Mouse (Mus musculus) lung, embryonic 14.5 days (tissue): ENCODE results near the gene Pbx4. TPM values are rescaled to one million over a fixed set of nuclear protein-coding genes. Genes with fewer than 3 reads are reported as not detected.

ENCODE experiments used
- ATAC-seq: fragments of 200-750 bp; cut with Nextera tagmentation; 2 replicates; pipeline ENCODE4 v1.8.0; 2017; ENCODE audit warnings: mild to moderate bottlenecking, moderate TSS enrichment, moderate library complexity; ENCODE audit not compliant: insufficient read depth
- DNase-seq: peaks from one replicate; pipeline ENCODE4 v3.0.0-alpha.2; 2015
- H3K27ac ChIP-seq: fragments of 300-500 bp; sonication (generic); 2 replicates; pipeline ENCODE4 v1.5.1; 2014; ENCODE audit warnings: low read depth, mild to moderate bottlenecking, moderate library complexity
- H3K27me3 ChIP-seq: fragments of 300-500 bp; sonication (generic); 2 replicates; pipeline ENCODE4 v1.6.1; 2014; ENCODE audit warnings: low read length, control low read depth; ENCODE audit not compliant: insufficient read depth
- H3K36me3 ChIP-seq: fragments of 300-500 bp; sonication (generic); 2 replicates; pipeline ENCODE4 v1.6.1; 2014; ENCODE audit warnings: control low read depth; ENCODE audit not compliant: insufficient read depth
- H3K4me1 ChIP-seq: fragments of 300-500 bp; sonication (generic); 2 replicates; pipeline ENCODE4 v1.6.1; 2014; ENCODE audit warnings: antibody characterized with exemption, control low read depth; ENCODE audit not compliant: insufficient read depth
- H3K4me2 ChIP-seq: fragments of 300-500 bp; sonication (generic); 2 replicates; pipeline ENCODE4 v1.6.1; 2014; ENCODE audit warnings: mild to moderate bottlenecking
- H3K4me3 ChIP-seq: fragments of 300-500 bp; sonication (generic); 2 replicates; pipeline ENCODE4 v1.5.1; 2014; ENCODE audit warnings: low read depth, low read length
- H3K9ac ChIP-seq: fragments of 300-500 bp; sonication (generic); 2 replicates; pipeline ENCODE4 v1.6.1; 2014
- H3K9me3 ChIP-seq: fragments of 300-500 bp; sonication (generic); 2 replicates; pipeline ENCODE4 v1.6.1; 2016; ENCODE audit warnings: low read depth, low read length, control low read depth
- CTCF ChIP-seq: IDR thresholded peaks from 2 replicates; pipeline ENCODE4 v1.5.1; 2016; ENCODE audit warnings: antibody characterized with exemption, low read depth
- WGBS: fragments of 180-500 bp; shearing (Covaris S2); extraction: QIAGEN DNeasy Blood & Tissue Kit; methylation state at CpG from one replicate; pipeline ENCODE4 v1.1.7; 2014; 5-methylcytosine and 5-hydroxymethylcytosine counted together
- polyA plus RNA-seq: library from polyadenylated mRNA; unstranded; fragments of >200 nt; fragmentation: Nextera tagmentation; extraction: Ambion mirVana; gene quantifications from 2 replicates; pipeline ENCODE4 v1.2.1, GENCODE M21; 2014

Gene Pbx4
- polyA plus RNA-seq: 7.1 and 9.4 TPM in 2 replicates

DNA sequence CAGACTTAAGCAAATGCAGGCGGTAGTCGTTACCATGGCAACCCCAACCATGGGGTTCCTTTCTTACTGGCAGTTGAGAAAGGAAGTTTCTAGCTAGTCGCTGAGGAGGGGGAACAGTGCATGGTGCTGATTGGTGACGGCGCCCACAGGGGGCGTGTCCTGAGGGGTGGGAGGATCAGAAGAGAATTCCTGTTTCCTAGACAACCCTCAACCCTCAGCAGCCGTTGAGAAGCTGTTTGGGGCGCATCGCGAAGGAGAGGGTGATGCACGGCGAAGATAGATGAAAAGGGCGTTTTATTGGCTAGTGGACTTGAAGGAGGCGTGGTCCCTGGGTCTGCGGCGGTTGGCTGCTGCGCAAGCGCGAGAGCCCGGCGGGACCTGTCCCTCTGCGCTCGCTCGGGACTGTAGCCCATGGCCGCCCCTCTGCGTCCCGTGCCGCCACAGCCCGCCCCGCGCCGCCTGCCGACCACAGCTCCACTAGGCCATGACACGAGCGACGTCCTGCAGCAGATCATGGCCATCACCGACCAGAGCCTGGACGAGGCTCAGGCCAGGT lies at the start of gene Pbx4:
Gene Pbx4, plus strand, starts transcription at position 194 of the 556 bp plus-strand sequence.
- ATAC-seq (peak; percentile 98), DNase-seq (peak; percentile 96)
- peak; percentile 35 for TF ChIP-seq CTCF
- H3K9me3 ChIP-seq: no peaks in the 10 kb centered on the region
- H3K4me2 ChIP-seq: peak within 1 kb of the TSS; percentile 94
- no peaks in the 10 kb centered on the region for H3K27me3 ChIP-seq
- no peaks in the 10 kb centered on the region for H3K36me3 ChIP-seq
- peak within 1 kb of the TSS; percentile 54 for H3K9ac ChIP-seq
- under 1% methylated on average over 38 of the region's 38 CpGs for WGBS
- no peaks in the 10 kb centered on the region for H3K4me1 ChIP-seq
- 0 out of 2 replicates have a peak within 1 kb of the TSS, but pooled peaks have one; percentile 3 for H3K27ac ChIP-seq
- H3K4me3 ChIP-seq: peak within 1 kb of the TSS; percentile 51

DNA sequence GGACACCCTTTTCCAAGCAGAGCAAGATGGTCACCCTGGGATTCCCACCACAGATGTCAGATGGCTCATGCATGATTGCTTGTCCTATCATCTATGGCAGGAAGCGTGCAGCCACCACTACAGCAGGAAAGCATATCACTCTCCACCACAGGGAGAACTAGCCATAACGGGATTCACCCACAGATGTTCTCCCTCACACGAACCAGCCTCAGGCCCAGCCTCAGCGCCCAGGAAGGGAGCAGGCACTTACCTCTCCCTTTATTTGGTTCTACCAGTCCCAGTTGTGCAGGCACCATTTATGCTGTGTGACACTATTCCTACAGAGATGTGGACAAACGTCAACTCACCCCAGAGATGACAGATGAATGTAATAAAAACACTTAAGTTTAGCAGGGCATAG lies 43.2 kb upstream of the Pbx4 start:
- no peak for TF ChIP-seq CTCF
- no peak for ATAC-seq
- Histone ChIP-seq H3K4me3 (no peak overlapping the region), H3K4me1 (peaks cover 9% of the 10 kb centered on the region; the same call in 1 of the 2 replicates), H3K36me3 (peaks cover 11% of the 10 kb centered on the region), H3K9me3 (no peaks in the 10 kb centered on the region), H3K27ac (no peak overlapping the region), H3K4me2 (no peak overlapping the region), H3K9ac (no peak overlapping the region), H3K27me3 (no peaks in the 10 kb centered on the region)
- 88% methylated on average over 5 of the region's 5 CpGs for WGBS
- DNase-seq: no peak

DNA sequence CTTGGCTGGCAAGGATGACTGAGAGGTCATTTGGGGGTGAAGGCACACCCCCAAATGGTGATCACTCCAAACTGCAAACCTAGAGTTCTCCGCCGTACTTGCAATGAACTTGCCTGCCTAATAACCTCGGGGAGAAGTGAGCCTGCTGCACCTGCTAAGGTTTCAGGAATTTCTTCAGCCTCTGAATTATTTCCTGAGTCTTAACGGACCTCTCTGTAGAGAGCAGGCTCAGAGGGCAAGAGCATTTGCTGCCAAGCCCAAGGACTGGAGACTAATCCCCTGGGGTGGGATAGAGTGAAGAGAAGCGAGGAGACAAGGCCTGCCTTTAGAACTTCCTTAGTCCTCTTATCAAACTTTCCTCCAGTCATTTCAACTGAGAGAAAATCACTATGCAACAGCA lies 42.6 kb upstream of the Pbx4 start:
- Histone ChIP-seq H3K9ac (no peak overlapping the region), H3K9me3 (no peaks in the 10 kb centered on the region), H3K36me3 (peaks cover 16% of the 10 kb centered on the region), H3K4me2 (peak overlapping the region; percentile 84), H3K4me3 (no peak overlapping the region), H3K4me1 (peaks cover 9% of the 10 kb centered on the region; the same call in 1 of the 2 replicates), H3K27me3 (no peaks in the 10 kb centered on the region), H3K27ac (no peak overlapping the region)
- TF ChIP-seq CTCF: no peak
- ATAC-seq: no peak
- 64% methylated on average over 5 of the region's 5 CpGs for WGBS
- DNase-seq: no peak

DNA sequence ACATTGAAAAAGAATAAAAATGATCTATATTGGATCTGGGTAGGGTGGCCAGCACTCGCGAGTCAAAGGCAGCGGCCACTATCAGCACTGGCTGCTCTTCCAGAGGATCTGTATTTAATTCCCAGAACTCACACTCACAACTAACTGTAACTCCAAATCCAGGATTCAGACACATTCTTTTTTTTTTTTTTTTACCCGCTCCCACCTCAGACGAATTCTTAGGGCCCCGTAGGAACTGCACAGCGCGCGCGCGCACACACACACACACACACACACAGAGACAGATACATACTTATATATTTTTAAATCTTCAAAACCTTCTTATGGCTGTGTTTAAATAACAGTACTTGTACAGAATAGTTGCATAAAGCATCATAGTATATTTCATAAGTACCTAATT lies 41.9 kb upstream of the Pbx4 start:
- Histone ChIP-seq H3K4me3 (peak overlapping the region; percentile 100), H3K4me1 (peaks cover 9% of the 10 kb centered on the region; the same call in 1 of the 2 replicates), H3K27me3 (no peaks in the 10 kb centered on the region), H3K27ac (no peak overlapping the region), H3K36me3 (peaks cover 23% of the 10 kb centered on the region), H3K4me2 (peak overlapping the region; percentile 84), H3K9ac (peak overlapping the region; percentile 92), H3K9me3 (no peaks in the 10 kb centered on the region)
- ATAC-seq (peak; percentile 9; the same call in 1 of the 2 replicates), DNase-seq (peak; percentile 38)
- 27% methylated on average over 11 of the region's 11 CpGs for WGBS
- TF ChIP-seq CTCF: no peak

DNA sequence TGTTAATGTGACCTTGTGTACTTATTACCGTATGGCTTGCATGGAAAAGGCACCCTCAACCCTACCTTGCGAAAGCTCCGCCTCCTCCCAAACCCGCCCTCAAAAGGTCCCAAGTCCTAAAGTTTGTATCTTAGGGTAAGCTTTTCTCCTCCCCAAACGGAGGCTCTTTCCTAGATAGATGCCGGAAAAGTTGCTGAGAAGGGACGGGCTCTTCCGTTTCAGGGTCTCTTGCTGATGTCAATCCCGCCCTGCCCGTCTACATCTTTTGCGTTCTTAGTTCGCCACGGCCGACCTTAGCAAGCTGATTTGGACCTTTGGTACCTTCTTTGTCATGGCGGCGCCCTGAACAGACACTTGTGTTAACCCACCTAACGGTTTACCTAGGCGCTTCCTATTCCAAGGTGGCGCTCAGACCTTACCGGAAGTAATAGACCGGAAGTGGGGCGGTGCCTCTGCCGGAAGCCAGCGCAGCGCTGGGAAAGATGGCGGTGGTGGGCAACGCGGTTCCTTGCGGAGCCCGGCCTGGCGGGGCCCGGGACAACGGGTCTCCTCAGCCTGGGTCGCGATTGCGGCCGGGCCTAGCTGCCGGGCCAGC lies 41.4 kb upstream of the Pbx4 start, which contains the start of the genes Atp13a1 and Zfp866:
Gene Atp13a1, plus strand, starts transcription at position 391 of the 595 bp plus-strand sequence.
Gene Zfp866, minus strand, starts transcription at position 406 of the 595 bp plus-strand sequence.
- Histone ChIP-seq H3K27me3 (no peaks in the 10 kb centered on the region), H3K4me3 (peak within 1 kb of the TSS; percentile 100), H3K27ac (peak within 1 kb of the TSS; percentile 86), H3K36me3 (peaks cover 28% of the 10 kb centered on the region), H3K4me1 (peaks cover 9% of the 10 kb centered on the region; the same call in 1 of the 2 replicates), H3K4me2 (peak within 1 kb of the TSS; percentile 84), H3K9ac (peak within 1 kb of the TSS; percentile 92), H3K9me3 (no peaks in the 10 kb centered on the region)
- WGBS: under 1% methylated on average over 38 of the region's 38 CpGs
- TF ChIP-seq CTCF: no peak
- ATAC-seq: peak; percentile 96
- peak; percentile 94 for DNase-seq

DNA sequence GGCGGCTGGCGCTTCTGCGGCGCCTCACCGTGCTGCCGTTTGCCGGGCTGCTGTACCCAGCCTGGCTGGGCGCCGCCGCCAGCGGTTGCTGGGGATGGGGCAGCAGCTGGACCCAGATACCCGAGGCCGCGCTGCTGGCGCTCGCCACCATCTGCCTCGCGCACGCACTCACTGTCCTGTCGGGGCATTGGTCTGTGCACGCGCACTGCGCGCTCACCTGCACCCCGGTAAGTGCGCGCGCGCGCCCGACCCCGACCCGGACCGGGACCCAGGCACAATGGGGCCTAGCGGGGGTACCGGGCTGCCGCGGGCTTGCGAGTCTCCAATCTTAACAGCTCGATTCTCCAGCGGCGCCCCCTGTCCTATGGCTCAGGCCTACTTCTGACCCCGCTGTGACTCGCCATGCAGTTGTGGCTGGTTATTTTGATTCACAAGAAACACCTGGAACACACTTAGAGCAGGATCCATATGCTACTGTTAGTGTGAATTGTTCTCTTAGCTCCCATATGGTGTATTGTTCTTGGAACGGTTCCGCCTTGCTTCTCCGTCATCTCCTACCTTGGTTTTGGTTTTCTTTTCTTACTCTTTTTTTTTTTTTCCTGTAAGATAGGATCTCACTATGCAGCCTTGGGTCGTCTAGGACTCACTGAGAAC lies 40.7 kb upstream of the Pbx4 start:
- ATAC-seq (peak; percentile 61), DNase-seq (peak; percentile 50)
- Histone ChIP-seq H3K4me2 (peak overlapping the region; percentile 84), H3K4me1 (peaks cover 9% of the 10 kb centered on the region; the same call in 1 of the 2 replicates), H3K4me3 (peak overlapping the region; percentile 100), H3K27ac (peak overlapping the region; percentile 86), H3K36me3 (peaks cover 34% of the 10 kb centered on the region), H3K27me3 (no peaks in the 10 kb centered on the region), H3K9ac (peak overlapping the region; percentile 92), H3K9me3 (no peaks in the 10 kb centered on the region)
- no peak for TF ChIP-seq CTCF
- WGBS: under 1% methylated on average over 48 of the region's 48 CpGs

DNA sequence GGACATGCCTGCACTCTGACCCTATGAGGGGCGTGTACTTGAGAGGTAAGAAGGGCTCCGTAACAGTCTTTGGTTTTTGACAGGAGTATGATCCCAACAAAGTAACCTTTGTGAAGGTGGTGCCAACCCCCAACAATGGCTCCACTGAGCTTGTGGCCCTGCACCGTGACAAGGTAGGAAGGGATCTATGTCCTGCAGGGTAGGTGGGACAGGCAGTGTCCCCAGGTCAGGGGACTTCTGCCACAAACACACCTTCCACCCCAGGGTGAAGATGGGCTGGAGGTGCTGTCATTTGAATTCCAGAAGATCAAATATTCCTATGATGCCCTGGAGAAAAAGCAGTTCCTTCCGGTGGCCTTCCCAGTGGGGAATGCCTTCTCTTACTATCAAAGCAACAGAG lies 38.6 kb upstream of the Pbx4 start:
- no peak for TF ChIP-seq CTCF
- WGBS: 87% methylated on average over 4 of the region's 4 CpGs
- H3K4me1 ChIP-seq: peaks cover 9% of the 10 kb centered on the region; the same call in 1 of the 2 replicates

More for the DNA sequence above, 38.6 kb upstream of the Pbx4 start:
- ATAC-seq (no peak), DNase-seq (no peak)
- Histone ChIP-seq H3K9ac (no peak overlapping the region), H3K9me3 (no peaks in the 10 kb centered on the region), H3K4me3 (no peak overlapping the region), H3K27me3 (no peaks in the 10 kb centered on the region), H3K27ac (no peak overlapping the region), H3K36me3 (peaks cover 56% of the 10 kb centered on the region), H3K4me2 (no peak overlapping the region)
